Mouse (Mus musculus) lung, postnatal 14 days (tissue): ENCODE measurements around the gene Nab2.

ENCODE experiments used
- DNase-seq: peaks from one replicate; pipeline ENCODE4 v3.0.0; 2021

The Nab2 gene

DNA sequence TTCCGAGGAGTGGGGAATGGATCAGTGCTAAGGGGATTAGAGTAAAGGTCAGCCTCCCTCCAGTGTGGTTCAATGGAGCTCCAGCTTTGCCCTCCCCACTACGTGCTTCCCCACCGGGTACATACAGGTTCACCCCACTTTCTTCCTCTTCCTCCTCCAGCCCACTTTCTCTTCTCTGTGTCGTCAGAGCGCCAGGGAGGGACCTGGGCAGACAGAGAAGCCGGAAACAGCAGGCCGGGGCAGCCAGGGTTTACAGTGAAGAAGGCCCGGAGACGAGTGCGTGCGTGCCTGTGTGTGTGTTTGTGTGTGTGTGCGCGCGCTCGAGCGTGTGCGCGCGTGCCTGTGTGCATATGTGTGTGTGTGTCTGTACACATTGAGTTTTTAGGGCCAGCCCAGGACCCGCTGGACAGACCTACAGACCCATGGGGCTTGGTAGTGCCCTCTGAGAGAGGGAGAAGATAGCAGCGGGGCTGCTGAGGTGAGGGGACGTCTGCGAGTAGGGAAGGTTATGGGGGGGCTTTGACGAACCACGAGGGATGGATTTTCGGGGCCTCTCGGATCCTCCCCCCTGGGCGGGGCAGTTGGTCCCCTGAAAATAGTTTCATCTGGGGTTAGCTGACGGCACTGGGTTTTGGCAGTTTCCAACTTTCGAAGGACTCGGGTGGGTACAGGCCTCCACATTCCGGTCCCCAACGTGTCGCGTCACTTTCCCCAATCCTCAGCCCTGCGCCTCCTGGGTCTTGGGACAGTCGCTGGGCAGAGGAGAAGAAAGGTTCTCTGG lies 25.4 kb downstream of the Nab2 start, which contains the start of gene Stat6:
Gene Stat6, plus strand, starts transcription at position 215 of the 781 bp plus-strand sequence.
- peak; percentile 86 for DNase-seq

DNA sequence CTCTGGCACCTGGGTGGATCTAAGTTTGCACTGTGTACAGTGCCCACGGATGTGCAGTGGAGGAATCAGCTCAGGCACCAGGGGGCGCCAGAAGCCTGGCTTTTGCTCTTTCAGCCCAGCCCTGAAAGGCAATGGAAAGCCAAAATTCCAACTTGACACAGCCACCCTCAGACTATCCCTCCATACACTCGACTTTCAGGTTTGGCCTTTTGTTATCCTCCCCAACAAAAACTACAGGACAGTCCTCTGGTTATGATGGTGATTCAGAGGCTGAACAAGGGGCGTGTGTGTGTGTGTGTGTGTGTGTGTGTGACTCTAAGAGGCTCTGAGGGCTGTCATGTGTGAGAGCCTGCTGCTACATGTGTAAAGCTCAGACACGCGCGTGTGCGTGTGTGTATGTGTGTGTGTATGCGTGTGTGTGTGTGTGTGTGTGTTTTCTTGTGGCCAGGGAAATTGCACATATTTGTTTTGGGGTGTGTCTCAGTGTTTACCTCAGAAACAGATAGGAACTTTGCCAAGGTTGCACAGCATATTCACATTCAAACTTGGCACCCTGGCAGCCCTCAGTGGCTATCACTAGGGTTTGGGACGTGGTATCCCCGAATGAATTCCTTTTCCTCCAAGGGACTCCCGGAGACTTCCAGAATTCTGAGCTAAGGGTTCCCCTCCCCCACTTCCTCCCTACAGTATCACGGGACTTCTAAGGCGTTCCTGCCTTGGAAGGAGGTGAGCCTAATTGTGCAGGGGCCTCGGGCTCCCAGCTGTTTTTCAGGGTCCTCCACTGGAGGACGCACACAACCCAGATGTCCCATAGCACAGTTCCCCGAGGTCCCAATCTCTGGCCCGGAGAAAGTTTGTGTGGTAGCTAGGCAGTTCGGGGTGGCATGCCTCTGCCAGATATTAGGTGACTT lies 26.3 kb downstream of the Nab2 start:
- peak; percentile 97 for DNase-seq

DNA sequence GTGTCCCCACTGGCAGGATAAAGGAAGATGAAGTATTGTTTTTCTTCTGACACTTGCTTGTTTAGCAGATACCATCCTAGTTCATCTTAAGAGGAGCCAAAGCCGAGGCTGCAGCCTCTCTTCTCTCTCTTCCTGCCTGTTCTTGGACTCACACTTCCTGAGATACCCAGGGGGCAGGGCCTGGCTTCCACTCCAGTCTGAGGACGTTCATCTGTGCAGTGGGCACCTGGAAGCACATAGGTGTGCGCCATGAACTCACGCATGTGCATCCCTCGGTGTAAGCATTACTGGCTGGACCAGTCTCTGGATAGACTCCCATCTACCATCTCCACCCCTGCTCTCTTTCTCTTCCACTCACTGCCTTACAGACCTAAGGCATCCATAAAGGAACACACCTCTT lies 27.9 kb downstream of the Nab2 start:
- no peak for DNase-seq

DNA sequence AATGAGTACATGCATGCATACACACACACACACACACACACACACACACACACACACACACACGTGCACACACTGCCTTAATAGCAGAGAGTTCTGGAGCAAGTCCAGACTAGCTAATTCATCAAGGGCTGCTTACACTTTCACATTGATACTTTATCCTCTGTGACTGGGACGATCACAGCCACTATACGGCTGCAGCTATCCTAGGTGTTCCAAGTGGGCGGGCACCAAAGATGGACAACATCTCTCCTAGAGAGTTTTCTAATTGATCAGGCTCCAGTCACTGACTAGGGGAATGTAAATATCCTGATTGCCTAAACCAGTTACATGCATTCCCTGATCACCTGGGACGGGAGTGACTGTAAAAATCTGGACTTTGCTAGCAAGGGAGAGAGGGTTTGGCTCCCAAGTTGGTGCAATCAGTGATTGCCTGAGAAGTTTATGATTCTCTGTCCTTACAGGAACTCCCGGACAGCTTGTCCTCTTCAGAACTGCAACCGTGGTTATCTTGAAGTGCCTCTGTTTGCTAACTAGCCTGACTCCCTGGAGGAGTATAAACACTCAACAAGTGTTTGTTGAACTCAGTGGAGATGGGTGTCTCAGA lies 35.6 kb downstream of the Nab2 start:
- no peak for DNase-seq

DNA sequence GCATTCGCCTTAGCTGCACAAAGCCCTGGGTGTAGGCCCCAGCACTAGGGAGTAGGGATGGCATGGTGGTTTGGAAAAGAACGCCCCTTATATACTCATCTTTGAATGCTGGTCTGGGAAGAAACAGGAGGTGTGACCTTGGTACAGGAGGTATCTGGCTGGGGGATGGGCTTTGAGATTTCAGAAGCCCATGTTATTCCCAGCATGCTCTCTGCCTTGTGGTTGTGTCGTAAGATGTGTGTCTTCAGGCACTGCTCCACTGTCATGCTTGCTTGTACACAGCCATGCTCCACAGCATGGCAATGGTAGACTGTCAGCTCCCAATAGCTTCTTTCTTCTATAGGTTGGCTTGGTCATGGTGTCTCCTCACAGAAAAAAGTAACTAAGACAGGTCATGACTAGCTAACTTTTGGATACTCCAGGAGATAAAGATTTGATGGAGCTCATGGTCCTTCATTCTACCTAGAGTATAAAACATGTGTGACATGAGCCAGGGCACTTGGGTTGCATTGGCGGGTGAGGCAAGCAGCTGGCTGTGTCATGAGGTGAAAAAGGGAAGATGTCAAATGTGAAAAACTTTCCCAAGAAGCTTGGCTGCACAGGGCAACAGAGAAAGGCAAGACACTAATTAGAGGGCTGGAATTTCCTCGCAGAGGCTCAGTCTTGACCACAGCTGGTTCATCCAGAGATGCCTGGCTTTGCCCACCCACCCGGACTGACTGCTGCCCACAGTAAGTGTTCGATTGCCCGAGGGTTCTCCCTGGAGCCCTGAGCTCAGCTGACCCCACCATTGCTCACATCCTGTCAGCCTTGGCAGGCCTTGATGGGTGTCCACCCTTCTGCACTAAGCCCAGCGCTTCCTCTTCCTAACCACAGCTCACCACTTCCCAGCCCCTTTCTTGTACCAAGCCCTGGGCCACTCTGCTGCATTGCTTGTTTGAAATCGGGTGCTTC lies 36.8 kb downstream of the Nab2 start:
- no peak for DNase-seq

DNA sequence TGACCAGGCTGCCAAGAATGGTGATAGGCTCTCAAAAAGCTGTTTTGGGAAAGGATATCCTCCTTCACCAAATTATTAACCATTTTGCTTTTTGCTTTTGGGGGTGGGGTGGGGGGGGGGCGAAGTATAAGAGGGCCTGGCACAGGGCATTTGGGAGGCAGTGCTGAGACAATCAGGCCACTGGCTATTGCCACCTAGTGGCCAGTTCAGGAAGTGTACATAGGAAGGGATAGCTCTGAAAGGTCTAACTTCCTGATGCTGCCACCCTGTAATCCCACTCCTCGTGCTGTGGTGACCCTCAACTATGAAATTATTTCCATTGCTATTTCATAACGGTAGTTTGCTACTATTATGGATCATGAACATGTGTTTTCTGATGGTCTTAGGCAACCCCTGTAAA lies 41.9 kb downstream of the Nab2 start:
- DNase-seq, result no peak

DNA sequence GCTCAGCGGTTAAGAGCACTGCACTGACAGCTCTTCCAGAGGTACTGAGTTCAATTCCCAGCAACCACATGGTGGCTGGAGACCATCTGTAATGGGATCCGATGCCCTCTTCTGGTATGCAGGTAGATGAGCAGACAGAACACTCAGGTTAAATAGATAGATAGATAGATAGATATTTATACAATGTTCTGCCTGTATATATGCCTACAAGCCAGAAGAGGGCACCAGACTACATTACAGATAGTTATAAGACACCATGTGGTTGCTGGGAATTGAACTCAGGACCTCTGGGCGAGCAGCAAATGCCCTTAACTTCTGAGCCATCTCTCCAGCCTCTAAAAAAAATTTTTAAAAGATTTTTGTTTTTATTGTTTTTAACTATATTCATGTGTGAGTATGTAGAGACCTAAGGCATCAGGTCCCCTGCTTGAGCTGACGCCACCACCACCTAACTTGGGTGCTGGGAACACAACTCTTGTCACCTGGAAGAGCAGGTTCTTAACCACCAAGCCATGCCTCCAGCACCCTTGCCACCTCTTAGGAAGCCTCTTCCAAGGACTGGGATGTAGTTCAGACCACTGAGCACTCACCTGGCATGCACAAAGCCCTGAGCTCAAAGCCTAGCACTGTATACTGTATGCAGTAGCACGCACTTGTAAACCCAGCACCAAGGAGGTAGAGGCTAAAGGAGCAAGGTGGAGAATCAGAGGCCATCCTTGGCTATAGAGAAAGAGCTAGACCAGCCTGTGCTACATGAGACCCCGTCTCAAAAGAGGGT lies 44.7 kb downstream of the Nab2 start:
- no peak for DNase-seq

DNA sequence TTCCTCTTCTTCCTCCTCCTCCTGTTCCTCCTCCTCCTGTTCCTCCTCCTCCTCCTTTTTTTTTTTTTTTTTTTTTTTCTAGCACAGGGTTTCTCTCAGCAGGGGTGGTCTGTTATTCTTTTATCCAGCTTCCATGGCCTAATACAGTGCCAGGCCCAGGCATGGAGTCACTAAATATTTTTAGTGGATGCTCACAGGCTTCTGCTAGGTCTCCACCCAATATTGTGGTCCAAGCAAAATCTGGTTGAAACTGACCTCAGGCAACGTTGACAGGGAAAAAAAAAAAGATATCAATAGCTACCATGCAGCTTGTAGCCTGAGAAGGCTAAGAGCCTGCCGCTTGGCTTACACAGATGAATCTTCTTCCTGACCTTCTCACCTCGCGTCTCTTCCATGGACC lies 45.7 kb downstream of the Nab2 start:
- DNase-seq, result no peak

DNA sequence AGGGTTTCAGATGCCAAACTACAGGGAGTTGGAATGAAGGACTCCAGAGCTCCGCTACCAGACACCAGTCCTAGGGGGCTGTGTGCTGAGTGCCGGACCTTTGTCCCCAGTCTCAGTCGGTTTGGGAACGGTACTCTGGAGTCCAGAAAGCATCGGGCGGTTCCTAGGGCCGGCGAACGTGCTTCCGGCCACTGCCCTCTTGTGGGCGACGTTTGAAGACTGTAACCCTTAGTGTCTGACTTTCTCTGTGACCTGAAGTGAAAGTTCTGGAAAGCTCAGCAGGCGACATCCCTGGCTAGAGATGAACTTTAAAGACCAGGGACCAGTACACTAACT lies 46.3 kb downstream of the Nab2 start:
- DNase-seq, result peak; percentile 76

DNA sequence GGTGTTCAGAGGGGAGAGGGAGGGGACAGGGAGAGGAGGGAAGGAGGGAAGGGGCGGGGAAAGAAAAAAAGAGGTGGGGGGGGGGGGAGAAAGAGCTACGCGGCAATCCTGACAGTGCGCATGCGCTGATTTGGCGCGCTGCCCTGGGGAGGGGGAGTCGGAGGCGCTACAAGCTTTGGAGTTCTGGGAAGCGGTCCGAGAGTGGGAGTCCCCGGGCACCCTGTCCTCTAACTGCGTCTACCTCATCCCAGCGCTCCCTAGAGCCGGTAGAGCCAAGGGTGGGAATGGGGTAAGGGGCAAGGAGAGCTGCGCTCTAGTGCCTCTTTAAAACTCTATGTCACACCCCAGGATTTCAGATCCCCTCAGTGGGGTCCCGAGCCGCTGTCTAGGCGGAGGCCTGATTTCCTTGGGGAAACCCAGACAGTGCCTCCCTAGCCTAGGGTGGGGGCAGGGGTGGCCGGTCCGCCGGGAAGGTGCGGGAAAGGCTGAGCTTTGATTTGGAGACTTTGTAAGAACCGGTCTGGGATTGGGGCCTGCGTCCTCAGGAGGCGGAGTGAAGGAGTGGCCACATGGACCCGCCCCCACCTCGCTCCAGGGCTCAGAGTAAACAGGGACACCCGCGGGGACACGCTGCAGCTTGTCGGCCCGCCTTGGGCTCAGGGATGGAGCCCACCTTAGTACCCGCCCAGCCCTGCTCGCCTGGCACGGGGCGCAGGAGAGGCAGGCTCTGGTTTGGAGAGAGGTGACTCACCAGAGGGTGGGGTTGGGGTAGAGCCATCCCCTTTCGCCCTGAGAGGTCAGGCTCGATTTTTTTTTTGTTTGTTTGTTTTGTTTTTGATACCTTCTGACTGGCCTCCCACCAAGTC lies 46.9 kb downstream of the Nab2 start:
- peak; percentile 88 for DNase-seq

DNA sequence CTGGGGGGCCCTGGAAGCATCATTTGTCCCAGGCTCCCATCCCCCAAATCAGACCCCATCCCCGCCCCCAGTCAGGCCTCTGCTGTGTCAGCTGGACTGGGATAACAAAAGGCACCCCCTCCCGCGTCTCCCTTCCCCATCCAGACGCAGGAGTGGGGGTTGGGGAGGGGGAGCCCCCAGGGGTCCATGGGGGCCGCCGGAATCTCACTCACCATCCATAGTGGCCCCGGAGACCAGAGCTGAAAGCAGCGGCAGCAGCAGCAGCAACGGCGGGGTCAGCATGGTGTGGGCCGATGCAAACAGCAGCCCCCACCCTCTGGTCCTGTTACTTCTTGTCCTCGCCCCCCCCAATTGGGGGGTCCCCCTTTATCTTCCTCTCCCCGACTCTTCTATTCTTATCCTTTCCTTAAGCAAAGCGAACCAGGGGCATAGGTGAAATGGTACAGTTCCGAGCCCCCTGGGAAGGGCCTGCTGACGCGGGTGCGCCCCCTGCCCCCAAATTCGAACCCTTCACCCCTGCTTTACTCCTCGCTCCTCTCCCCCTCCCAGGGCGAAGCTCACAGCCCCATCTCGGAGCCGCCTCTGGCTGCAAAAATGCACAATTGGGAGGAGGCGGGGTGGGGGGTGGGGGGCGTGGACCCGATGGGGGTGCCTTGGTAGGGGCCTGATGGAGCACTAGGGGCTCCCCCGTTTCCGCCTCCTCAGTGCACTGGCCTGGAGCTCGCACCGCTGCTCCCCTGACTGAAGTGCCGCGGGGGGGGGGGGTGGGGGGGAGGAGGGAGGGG lies 47.8 kb downstream of the Nab2 start, which contains the start of gene Lrp1:
Gene Lrp1, minus strand, starts transcription at position 743 of the 785 bp plus-strand sequence.
- DNase-seq, result no peak

DNA sequence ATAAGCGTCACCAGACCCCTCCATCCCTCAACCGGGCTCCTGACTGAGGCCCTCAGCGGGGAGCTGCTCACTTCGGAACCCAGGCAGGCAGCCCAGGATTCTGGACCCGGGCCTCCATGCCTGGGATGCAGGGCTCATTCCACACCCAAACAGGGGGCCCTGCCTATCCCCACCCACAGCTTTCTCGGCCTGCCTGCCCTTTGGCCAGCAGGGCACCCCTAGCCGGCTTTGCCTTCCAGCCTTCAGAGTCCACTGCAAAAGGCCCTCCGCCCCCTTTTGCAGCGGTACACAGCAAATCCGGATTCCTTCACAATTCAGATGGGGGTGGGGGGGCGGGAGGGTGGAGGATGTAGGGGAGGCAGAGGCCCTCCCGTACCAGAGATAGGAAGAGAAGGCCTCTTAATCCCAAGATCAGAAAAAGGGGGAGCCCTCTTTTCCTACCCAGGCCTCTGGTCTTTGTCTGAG lies 48.4 kb downstream of the Nab2 start:
- no peak for DNase-seq

DNA sequence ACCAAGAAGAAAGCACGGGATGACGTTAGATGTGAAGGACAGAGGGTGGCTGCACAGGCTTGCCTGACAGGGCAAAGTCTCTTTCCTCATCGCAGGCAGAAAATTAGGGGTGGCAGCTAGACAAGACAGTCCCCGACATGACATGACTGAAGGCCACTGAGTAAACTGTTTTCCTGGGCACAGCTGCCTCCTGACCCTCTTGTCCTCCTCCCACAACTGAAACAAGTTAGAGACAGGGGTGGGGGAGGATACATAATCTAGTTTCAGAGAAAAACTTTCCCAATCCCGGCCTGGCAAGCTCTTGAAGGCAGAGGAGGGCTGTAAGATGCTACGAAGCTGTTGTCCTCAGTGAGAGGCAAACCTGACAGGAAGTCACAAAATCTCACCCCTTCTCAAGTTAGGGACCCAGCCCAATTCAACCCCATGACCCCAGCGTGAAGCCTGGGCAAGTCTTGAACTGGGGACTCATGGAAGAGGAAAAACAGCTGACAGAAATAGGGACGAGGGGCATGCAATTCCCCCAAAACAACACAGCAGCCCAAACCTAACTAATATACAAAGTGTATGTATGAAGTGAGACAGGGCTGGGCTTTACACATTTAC lies 49.1 kb downstream of the Nab2 start:
- peak; percentile 41 for DNase-seq

DNA sequence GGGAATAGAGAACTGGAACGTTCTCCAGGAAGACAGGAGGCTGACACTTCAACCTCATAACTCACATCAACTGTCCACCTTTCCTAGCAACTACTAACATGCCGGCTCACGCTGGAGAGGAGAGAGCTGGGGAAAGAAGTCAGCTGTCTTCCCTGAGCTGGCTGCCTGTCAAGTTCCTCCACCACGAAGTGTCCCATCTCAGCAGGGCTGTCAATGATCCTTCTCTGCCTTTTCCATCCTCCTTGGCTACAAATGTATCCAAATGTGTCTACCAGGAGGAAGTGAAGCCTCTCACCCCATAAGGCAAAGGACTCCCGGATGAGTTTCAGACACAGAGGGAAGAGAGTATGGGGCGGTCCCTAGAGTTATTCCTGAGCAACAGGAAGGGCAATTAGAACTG lies 50.2 kb downstream of the Nab2 start:
- DNase-seq, result peak; percentile 54

DNA sequence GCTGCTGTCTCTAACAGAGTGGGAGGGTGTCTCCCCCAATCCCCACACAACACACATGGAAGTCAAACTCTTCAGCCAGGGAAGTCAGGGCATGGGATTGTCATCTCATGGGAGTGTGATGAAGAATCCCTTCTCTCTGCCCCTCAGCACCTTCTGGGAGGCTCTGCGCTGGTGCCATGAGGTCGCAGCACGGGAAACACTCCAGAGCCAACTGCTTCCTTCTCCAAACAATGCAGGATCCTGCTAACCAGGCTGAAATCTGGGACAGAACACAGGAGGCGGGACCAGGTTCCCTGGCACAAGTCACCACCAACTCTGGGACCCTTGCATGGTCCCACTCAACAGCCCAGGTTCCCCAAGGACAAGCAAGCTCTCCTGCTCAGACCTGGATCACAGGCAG lies 51.1 kb downstream of the Nab2 start:
- no peak for DNase-seq

DNA sequence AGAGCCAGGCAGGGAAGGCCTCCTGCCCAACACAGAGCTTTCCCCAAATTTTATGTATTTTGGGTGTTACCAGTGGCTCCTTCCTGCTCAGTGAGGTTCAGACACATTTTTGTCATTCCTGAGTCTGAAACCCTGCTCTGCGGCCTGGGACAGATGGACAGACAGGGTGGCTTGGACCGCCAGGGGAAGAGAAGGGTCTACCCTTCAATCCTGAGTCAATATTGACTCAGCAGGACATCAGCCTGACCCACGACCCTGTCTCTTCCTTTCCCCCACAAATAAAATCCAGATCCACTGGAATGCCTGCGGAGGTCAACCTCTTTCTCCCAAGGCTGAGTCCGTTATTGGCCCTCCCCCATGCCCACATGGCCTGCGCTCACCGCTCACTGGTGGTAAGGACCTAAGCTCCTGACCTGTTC lies 52.1 kb downstream of the Nab2 start:
- DNase-seq, result no peak

DNA sequence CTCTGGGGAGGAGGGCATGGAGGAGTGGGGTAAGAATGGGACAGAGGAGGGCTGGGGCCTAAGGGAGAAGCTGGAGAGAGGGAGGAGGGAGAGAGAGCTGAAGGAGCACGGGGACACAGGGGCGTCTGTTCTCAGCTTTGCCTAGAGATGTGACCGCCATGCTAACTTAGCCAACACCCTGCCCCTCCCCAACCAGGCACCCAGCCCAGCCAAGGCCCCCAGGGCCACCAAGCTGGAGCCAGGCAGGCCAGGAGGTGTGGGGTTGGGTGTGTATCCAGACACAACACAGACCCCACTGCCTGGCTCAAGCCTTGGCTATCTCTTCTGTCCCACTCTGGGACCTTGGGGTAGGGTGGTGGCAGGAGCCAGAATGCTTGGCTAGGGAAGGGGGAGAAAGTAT lies 52.8 kb downstream of the Nab2 start:
- DNase-seq, result peak; percentile 17

DNA sequence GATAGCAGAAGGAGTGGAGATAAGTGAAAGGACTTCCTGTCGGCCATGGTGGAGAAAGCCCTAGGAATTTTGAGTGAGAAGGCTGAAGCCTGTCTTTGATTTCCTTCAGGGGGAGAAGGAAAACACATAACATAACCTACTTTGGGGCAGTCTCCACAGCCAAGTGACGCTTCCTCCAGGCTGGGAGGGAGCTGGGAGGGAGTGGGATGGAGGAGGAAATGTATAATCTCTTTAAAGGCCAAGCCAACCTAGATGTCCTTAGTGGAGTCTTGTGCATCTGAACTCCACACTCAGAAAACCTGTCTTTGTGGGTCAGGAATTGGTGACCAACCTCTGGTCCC lies 53.4 kb downstream of the Nab2 start:
- no peak for DNase-seq
